Mouse (Mus musculus) adrenal gland, postnatal 14 days (tissue): ENCODE data around the gene Dnttip1. TPM values are rescaled to one million over a fixed set of nuclear protein-coding genes. Genes with fewer than 3 reads are reported as not detected.
"Not testable (repeated sequence)": the region's sequence is repeated elsewhere in the genome, so short reads cannot be mapped to it uniquely, and the experiment has no call there.

Source experiments
- DNase-seq: peaks from one replicate; pipeline ENCODE4 v3.0.0; 2021; ENCODE audit warnings: mixed read lengths
- long read RNA-seq, 2 experiments: library from polyadenylated mRNA; stranded (forward); transcript quantifications; one replicate each; pipeline ENCODE4 v2.0.0; 2021
- total RNA-seq: library from RNA; stranded (reverse); gene quantifications from 2 replicates; pipeline ENCODE4 v1.2.3, GENCODE M21; 2021

The Dnttip1 gene
- total RNA-seq, result 39.6 and 47.3 TPM in 2 replicates
- long read RNA-seq, experiment 1, transcript Dnttip1-201 (13 exons, 1,664 nt), result major isoform, 102 of 138 reads
- long read RNA-seq, experiment 1, partial matches to known transcripts, result 12 of 138 reads
- long read RNA-seq, experiment 1, other reads (novel, unspliced or antisense), result 23 of 138 reads
- long read RNA-seq, experiment 2, transcript Dnttip1-201 (13 exons, 1,664 nt), result major isoform, 47 of 58 reads
- long read RNA-seq, experiment 2, partial matches to known transcripts, result 6 of 58 reads
- long read RNA-seq, experiment 2, other reads (novel, unspliced or antisense), result 5 of 58 reads

DNA sequence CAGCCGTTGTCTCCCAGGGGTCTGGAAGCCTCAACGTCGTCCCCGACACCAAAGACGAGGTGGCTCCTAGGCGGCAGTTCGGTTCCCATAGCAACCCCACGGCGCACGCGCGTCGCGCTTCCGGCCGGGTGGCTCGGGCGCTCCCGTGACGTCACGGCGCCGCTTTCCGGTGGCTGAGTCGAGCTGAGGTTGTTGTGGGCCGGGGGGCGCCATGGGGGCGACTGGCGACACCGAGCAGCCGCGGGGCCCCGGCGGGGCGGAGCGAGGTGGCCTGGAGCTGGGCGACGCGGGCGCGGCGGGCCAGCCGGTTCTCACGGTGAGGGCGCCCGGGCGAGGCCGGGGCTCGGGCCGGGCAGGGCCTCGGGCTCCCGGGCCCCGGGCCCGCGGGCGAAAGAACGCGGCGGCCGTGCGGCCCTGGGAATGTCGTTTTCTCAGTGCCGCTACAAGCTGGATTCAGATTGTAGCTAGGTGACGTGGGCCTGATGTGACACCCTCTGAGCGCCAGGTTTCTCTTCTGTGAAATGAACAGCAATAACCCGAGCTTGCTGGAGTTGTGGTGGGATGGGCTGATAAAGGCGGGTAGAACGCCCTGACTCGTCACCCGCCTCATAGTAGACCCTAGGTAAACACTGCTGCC, at the start of gene Dnttip1, which contains the start of gene Wfdc3:
TSS of gene Dnttip1 (plus strand) at position 141 of the 637 bp plus-strand sequence.
TSS of gene Wfdc3 (minus strand) at position 89 of the 637 bp plus-strand sequence.
- DNase-seq, result peak; percentile 97

DNA sequence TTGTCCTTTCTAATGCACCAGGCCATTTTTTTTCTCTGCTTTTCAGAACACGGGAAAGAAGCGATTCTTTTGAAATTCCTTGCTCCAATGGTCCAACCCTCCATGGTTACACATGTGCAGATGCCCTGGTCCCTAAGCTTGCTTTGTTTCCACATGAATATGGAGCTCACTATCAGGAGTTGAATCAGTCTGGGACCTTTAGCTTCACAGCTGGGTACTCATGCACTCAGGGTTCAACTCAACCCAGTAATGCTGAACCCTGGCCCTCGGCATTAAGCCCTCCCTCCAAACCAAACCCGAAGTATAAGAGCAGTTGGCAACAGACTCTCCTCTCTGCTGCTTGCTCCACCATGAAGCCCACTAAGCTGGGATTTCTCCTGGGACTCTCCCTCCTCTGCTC, 47.6 kb upstream of the Dnttip1 start, which contains the start of gene Spint4:
TSS of gene Spint4 (plus strand) at position 301 of the 400 bp plus-strand sequence.
- DNase-seq, result no peak

DNA sequence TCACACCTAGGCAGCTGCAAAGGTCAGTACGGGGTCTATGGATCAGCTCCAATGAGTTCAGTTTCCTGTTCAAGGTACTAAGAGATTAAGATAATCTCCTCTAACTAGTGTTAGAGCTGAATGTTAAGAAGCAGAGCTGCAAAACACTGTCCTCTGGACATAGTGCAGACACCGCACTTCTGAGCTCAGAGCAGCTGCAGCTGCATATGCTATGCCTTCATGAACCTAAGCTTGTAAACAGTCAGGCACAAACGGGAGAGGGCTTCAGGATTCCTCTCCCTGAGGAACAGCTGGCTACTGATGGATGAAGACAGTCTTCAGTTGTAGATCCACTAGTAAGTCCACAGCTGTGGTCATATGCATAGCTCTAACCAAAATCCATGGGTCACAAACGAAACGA, 44.8 kb upstream of the Dnttip1 start:
- no peak for DNase-seq

DNA sequence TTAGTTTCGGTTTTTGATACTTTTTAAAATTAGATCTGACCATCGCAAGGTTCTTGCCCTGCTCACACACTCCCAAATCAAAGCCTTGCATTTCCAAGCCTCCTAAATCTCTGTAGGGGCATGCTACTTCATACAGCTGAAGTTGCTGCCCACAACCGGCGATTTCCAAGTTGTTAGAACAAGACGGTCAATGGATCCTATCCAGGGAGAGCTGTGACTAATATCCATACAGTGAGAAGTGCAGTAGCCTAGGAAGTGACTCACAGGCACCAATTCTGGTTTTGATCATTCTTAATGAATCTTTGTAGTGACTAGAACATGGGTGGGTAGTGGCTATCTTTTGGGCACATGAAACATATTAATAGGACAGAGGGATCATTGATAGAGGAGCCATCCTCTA, 44.0 kb upstream of the Dnttip1 start:
- DNase-seq, result no peak

DNA sequence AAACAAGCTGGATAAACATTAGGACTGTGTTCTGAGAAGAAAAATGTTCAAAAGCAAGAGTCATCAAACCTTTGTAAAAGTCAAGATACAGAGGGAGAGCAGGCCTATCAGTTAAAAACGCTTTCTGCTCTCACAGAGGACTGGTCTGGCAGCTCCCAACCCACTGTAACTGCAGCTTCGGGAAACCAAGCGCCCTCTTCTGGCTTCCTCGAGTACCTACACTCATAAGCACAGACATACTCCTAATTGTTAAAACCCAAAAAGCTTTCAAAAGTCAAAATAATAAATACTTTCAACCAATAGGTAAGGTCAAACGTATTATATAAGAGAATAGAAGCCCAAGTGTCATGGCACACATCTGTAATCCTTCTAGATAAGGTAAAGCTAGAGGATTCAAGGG, 41.5 kb upstream of the Dnttip1 start:
- DNase-seq, result no peak

DNA sequence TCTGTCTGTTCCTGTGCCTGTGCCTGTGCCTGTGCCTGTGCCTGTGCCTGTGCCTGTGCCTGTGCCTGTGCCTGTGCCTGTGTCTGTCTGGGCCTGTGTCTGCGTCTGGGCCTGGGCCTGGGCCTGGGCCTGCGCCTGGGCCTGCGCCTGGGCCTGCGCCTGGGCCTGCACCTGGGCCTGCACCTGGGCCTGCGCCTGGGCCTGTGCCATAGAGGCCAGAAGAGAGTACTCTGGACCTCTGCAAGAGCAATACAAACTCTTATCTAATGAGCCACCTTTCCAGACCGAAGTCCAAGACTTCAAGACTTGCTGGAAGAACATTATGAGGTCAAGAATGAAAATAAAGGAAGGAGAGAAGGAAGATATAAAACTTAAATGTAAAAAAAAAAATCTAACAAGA, 40.5 kb upstream of the Dnttip1 start:
- DNase-seq, result no peak

DNA sequence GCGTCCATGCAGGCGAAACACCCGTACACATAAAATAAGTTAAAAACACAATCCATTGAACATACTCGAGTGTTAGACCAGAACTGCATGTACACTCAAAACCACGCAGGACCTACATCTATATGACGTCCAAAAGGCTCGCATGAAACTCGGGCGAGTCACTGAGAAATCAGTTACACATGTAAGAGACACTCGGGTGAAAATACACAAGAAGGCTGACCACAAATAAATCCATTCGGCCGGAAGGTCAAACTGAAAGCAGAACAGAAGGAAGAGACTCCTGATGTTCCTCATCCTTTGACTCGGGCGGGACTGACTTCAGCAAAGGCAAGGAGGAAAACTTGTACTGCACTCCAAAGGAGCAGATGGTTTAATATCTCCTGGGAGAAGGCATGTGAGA, 39.8 kb upstream of the Dnttip1 start:
- no peak for DNase-seq

DNA sequence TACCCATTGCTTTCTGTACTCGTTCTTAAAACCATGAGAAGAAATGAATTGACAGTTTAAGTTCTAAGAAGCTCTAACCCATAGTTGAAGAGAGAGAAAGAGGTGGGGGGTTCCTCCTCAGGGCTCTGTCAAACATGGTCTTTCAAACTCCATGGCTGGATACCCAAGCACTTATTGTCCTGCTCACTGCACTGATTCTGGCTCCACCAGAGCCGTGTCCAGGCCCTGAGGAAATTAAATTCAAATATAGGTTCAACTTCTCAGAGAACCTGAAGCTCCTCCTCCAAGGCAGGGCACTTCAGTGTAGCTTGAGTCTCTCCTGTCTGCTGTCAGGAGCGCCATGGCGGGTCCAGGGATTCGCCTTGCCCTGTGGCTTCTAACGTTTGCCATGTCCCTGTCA, 30.8 kb upstream of the Dnttip1 start, which contains the start of gene Spint5:
TSS of gene Spint5 (plus strand) at position 301 of the 400 bp plus-strand sequence.
- no peak for DNase-seq

DNA sequence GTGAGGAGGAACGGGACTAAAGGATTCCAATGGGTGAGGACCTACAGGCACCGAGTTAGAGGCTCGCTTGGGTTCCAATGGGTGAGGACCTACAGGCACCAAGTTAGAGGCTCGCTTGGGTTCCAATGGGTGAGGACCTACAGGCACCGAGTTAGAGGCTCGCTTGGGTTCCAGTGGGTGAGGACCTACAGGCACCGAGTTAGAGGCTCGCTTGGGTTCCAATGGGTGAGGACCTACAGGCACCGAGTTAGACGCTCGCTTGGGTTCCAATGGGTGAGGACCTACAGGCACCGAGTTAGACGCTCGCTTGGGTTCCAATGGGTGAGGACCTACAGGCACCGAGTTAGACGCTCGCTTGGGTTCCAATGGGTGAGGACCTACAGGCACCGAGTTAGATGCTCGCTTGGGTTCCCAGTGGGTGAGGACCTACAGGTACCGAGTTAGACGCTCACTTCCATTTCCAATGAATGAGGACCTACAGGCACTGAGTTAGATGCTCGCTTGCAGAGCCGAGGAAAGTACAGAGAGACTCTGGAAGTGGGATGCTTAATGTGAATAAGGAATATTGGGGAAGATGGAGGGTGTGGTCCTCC, 29.5 kb upstream of the Dnttip1 start:
- not testable (repeated sequence) for DNase-seq

DNA sequence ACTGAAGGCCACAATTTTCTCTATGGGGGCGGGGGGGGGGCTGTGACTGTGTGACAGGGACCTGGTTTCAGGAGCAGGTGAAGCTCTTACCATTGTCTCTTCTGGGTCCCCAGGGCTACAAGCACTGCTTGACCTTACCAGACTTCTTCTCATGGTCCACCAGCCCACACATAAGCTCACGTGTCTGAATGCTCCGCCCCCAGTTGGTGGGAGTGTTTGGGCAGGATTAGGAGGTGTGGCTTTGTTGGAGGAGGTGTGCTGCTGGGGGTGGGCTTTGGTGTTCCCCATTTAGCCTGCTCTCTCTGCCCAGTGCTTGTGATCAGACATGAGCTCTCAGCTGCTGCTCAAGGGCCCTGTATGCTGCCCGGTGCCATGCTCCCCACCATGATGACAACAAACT, 22.5 kb upstream of the Dnttip1 start:
- DNase-seq, result no peak

DNA sequence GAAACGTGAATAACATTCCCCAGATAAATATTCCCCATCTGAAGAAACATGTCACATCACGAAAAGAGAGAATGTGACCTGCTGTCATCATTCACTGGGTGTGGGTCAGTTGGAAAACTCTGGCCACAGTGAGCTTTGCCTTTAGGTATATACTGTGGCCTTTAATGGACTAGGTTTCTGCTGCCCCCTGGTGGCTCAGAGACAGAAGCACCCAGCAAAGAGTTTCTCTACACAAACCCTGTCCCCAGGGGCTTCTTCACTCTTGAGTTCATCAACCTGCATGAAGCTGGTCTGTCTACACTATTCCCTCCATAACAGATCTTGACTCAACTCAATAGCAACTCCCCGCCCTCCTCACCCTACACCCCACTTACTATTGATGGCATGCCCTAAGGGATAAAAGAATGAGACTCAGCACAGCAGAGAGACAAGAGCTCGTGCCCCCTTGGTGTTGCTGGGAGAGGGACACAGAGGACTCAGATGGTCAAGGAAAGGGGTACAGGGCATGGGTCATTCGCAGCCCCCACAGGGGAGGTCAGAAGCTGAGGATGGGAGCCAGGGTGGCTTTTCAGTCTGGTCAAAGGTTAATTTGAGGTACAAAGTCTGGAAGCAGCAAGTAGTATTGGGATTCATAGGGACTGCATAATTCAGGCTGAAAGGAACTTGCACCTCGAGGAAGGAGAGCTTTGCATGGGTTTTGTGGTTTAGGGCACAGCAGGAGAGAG, 19.7 kb upstream of the Dnttip1 start:
- DNase-seq, result peak; percentile 83

DNA sequence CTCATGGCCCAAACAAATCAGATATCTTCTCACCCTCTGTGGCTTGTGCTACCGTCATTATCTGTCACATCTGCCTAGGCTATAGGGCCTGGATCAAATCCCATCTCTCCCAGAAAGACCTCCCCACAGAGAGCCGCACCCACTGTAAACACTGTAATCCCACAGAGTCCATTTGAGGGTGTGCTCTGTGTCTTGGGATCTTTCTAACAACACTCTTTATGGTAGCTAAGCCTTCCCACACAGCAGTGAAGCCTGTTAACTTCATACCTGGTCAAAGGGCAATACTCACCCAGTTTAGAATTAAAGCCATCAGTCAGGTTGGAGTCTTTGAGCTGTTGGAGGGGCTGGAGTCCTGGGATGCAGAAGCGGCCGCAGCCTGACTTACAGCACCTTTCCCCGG, 14.1 kb upstream of the Dnttip1 start:
- no peak for DNase-seq

DNA sequence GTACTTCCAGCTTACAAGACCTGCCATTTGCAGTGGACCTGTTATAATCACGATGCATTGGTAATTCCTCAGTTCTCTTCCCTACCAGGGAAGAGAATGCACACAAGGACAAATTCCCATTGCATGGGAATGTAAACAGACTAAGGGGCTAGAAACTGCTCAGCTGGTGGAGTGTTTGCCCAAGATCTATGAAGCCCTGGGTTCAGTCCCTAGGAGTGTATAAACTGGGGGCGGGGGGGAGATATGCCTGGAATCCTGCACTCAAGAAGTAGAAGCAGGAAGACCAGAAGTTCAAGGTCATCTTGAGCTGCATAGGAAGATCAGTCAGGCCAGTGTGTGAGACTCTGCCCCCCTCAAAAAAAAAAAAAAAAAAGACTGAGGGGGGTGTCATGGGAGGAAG, 12.5 kb upstream of the Dnttip1 start:
- no peak for DNase-seq

DNA sequence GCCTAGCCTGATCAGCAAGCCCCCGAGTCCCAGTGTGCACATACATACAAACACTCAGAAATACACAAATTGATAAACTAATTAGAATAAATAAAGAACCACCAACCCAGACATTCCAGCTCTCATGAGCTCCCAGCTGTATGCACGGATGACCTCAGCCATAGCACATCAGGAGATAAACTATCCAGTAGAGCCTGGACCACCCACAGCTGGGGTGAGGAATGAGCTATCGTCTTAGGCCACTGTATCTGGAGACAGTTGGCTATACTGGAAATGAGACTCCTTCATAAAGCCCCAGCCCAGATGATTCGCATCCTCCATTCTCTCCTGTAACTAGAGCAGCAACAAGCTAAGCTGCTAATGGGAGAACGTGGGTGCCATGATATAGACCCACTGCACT, 10.9 kb upstream of the Dnttip1 start:
- DNase-seq, result no peak

DNA sequence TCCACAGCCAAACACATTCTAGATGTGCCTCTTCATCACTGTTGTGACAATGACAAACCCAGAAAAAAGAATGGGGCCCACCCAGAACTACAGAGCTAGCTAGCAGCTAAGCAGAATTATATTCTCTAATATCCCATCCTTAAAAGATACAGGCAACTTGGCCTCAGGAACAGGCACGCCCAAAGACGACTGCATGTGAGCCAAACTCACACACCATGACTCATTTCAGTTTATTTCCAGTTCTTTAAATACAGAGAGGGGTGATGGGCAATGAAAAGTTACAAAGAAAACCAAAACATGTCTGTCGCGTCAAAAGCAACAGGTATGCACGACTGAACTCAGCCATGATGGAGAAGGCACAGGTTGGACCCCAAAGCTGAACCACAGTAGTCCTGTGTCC, 10.3 kb upstream of the Dnttip1 start:
- no peak for DNase-seq

DNA sequence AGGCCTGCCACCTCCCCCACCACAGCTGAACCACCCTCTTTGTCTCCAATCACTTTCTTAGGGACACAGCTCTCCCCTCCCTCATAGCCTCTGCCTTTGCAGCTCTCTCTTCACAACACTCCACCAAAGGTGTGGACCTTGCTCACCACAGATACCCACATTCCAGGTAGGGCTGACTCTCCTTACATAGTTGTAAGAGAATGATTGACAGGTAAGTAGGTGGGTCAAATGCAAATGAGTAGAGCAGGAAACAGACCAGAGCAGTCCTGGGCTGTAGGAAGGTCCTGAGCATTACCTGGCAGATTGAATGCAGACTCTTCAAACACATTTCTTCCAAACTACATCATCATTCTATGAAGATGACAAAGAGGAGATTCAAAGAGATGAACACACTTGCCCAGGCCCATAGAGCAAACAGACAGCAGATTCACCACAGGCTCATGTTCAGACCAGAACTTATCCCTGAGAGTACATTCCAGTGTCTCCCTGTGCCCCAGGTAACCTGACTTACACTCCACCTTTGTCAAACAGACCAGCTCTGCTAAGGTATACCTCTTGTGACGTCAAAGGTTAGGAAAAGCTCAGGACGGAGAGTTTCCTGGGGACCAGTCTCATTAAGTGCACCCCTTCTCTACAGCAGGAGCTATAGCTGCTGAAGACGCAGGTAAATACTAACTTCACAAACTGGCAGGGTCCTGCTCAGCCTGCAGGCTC, 8.2 kb upstream of the Dnttip1 start:
- no peak for DNase-seq

DNA sequence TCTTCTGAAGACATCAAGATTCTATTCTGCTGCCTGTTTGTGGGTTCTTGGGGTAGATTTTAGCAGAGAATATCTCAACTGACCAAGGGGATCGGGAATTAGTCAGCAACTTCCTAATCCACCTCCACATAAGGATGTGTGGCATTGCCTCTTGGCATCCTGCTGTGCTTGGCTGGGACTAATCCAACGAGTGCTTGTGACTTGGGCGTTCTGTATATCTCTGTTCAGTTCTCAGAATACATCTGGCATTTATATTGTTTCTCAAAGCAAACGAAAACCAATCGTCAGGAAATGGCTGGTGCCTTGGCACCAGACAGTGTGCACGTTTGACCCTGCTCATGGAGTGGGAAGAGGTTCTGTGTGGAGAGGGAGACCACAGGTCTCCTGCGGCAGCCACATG, 5.9 kb upstream of the Dnttip1 start:
- DNase-seq, result no peak

DNA sequence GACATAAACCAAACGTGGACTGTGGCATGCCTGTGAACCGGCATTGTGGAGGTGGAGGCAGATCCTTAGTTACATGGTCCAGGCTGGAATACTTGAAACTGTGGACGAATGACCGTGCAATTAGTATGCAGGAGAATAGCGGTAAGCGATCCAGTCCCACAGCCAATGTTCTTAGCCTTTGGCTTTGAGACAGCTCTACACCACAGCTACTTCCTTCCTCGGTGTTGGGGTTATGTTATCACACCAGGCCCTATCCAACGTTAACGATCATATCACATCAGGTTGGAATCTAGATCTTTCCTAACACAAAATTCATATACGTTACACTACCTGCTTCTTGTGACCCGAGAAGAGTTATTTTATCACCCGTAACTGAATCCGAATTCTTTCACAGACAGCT, 796 bp upstream of the Dnttip1 start:
- no peak for DNase-seq

DNA sequence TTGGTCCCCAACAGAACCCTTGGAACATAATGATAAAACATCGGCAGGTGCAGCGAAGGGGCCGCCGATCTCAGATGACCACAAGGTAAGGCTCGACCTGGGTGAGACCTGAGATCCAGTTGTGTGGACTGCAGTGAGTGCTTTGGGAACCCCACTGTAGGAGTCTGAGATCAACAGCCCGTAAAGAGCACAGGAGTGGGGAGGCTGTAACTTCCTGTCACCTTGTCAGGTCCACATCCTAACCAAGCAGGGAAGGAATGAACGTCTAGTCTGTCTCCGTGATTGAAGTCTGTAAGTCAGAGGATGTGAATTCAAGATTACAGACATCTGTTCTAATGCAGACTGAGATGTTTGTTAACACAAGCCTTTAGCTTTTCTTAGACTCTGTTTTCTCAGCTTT, 910 bp downstream of the Dnttip1 start:
- DNase-seq, result peak; percentile 9

DNA sequence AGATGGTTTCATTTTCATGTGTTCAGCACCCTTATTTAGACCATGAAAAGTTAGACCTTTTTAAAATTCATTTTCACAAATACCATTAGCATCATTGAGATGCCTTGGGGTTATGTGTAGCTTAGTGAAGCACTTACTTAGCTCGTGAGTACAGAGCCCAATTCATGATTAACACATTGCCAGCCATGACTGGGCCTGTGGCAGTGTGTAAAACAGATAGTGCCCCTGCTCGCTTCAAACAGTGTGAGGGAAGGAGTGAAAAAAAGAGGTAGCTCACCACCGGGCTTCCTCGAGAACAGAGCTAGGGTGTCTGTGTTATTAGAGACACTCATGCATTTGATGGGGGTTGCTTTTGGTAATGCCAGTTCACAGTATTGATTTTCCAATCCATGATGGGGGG, 2.4 kb downstream of the Dnttip1 start:
- DNase-seq, result no peak

DNA sequence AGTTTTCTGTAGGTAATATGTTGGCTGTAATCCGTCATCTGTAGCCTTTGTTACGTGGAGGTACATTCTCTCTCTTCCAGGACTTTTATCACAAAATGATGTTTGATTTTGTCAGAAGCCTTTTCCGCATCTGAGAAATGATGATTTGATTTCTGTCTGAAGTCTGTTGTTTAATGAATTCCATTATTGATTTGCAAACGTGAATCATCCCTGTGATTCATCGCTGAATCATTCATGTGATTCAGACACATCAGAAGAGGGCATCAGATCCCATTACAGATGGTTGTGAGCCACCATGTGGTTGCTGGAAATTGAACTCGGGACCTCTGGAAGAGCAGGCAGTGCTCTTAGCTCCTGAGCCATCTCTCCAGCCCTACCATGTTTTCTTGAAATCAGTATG, 3.2 kb downstream of the Dnttip1 start:
- no peak for DNase-seq

DNA sequence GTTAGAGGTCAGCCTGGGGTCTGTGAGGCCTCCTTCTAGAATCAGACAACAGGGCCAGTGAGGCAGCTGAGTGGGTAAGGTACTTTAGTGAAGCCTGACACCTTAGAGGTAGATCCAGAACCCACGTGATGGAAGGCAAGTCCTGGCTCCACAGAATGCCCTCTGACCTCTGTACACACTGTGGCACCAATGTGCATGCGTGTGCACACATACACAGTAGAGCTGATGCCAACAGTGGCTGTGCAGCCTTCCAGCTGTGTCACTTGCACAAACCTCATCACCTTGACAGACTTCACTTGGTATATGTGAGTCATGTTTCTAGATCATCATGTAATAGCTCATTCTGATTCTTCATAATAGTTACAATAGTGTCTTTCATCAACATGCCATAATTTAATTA, 6.7 kb downstream of the Dnttip1 start:
- DNase-seq, result no peak
